Mouse (Mus musculus) ES-Bruce4 (cell line): ENCODE data around the gene Krtap5-1.

Source experiments
- CTCF ChIP-seq: IDR thresholded peaks from one replicate; pipeline ENCODE4 v1.8.1; 2011; ENCODE audit warnings: low read depth, low read length
- EP300 ChIP-seq: IDR thresholded peaks from 2 replicates; pipeline ENCODE4 v1.6.1; 2011; ENCODE audit warnings: low read depth, low read length; ENCODE audit not compliant: insufficient read depth
- POLR2A ChIP-seq: IDR thresholded peaks from one replicate; pipeline ENCODE4 v1.8.1; 2011; ENCODE audit warnings: low read length; ENCODE audit not compliant: insufficient read depth

- TF ChIP-seq CTCF, result no peak
- no peak for TF ChIP-seq POLR2A
- no peak for TF ChIP-seq EP300
Observed at GRCm38 (mm10) chr7:142320906-142321305, 24.0 kb upstream of the Krtap5-1 start.
